Mouse (Mus musculus): Measurements from ENCODE around the gene Retreg3. TPM values are rescaled to one million over a fixed set of nuclear protein-coding genes. Genes with fewer than 3 reads are reported as not detected.
"Not testable (repeated sequence)": the region's sequence is repeated elsewhere in the genome, so short reads cannot be mapped to it uniquely, and the experiment has no call there.

The Retreg3 gene
- polyA plus RNA-seq, 1 experiment from 2014 or later, result 28.5 TPM

- Histone ChIP-seq H3K4me1 (replicated peaks) (no peaks in the 10 kb centered on the region), H3K9ac (replicated peaks) (no peak overlapping the region), H3K9me3 (peaks cover 4% of the 10 kb centered on the region; the same call in 1 of the 2 replicates), H3K4me2 (replicated peaks) (no peak overlapping the region), H3K36me3 (peaks cover 21% of the 10 kb centered on the region), H3K27ac (no peak overlapping the region), H3K27me3 (no peaks in the 10 kb centered on the region), H3K4me3 (replicated peaks) (no peak overlapping the region)
- WGBS, result 55% methylated on average over 18 of the region's 18 CpGs
- ATAC-seq, result no peak
Measured at GRCm38 (mm10) chr11:101130056-101130756, 10.5 kb upstream of the Retreg3 start.

GRCm38 (mm10) chr11:101128996-101129577 lies 9.4 kb upstream of the Retreg3 start:
- Histone ChIP-seq H3K4me1 (replicated peaks) (no peaks in the 10 kb centered on the region), H3K27me3 (no peaks in the 10 kb centered on the region), H3K36me3 (peaks cover 30% of the 10 kb centered on the region), H3K9me3 (peaks cover 4% of the 10 kb centered on the region; the same call in 1 of the 2 replicates), H3K4me2 (replicated peaks) (no peak overlapping the region), H3K4me3 (replicated peaks) (no peak overlapping the region), H3K9ac (replicated peaks) (no peak overlapping the region), H3K27ac (no peak overlapping the region)
- 90% methylated on average over 11 of the region's 11 CpGs for WGBS
- ATAC-seq, result no peak

DNA sequence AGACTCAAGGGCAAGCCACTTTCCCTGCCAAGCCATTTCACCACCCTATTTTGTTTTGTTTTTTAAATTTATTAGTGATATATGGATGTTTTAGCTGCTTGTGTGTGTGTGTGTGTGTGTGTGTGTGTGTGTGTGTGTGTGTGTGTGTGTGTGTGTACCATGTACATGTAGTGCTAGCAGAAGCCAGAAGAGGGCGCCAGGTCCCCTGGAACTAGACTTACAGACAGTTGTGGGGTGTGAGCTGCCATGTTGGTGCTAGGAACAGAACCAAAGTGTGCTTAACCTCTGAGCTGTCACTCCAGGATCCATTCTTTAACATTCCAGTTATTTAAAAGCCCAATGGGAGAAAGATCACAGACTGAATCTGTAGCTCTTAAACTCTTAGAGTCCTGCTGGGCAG lies 7.4 kb upstream of the Retreg3 start:
- Histone ChIP-seq H3K4me3 (replicated peaks) (no peak overlapping the region), H3K27me3 (no peaks in the 10 kb centered on the region), H3K4me2 (replicated peaks) (no peak overlapping the region), H3K4me1 (replicated peaks) (no peaks in the 10 kb centered on the region), H3K9me3 (peaks cover 4% of the 10 kb centered on the region; the same call in 1 of the 2 replicates), H3K36me3 (peaks cover 49% of the 10 kb centered on the region), H3K27ac (no peak overlapping the region), H3K9ac (replicated peaks) (no peak overlapping the region)
- ATAC-seq, result no peak
- 100% methylated on average over 1 of the region's 1 CpGs for WGBS

- not testable (repeated sequence) for H3K4me3 ChIP-seq (replicated peaks); H3K9ac ChIP-seq (replicated peaks); H3K27ac ChIP-seq; ATAC-seq; H3K9me3 ChIP-seq; H3K4me2 ChIP-seq (replicated peaks); H3K27me3 ChIP-seq
- WGBS, result 100% methylated on average over 9 of the region's 9 CpGs
- peaks cover 13% of the 10 kb centered on the region for H3K4me1 ChIP-seq (replicated peaks)
- H3K36me3 ChIP-seq, result peaks cover 54% of the 10 kb centered on the region
Measured at GRCm38 (mm10) chr11:101125008-101125407, 5.3 kb upstream of the Retreg3 start.

DNA sequence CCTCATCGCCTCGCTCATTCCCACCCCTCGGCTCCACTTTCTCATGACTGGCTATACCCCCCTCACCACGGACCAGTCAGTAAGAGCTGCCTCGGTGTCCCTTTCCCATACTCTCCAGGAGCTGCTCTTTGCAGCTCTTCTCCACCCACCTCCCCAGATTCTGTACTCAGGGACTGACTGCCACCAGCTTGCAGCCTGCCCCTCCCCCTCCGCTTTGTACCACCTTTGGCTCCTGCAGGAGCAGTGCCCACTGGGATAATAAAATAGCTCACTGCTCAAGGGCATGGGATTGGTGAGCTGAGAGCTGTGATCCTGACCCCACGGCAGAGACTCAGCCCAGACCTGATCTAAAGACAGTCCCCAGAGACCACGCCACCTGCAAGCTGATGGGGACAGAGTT lies 4.8 kb upstream of the Retreg3 start:
- H3K27me3 ChIP-seq; H3K4me2 ChIP-seq (replicated peaks); H3K4me3 ChIP-seq (replicated peaks); H3K9me3 ChIP-seq; H3K27ac ChIP-seq; H3K9ac ChIP-seq (replicated peaks); ATAC-seq: not testable (repeated sequence)
- 98% methylated on average over 8 of the region's 8 CpGs for WGBS
- H3K4me1 ChIP-seq (replicated peaks), result peaks cover 13% of the 10 kb centered on the region
- peaks cover 54% of the 10 kb centered on the region for H3K36me3 ChIP-seq

GRCm38 (mm10) chr11:101120545-101121188 lies 974 bp upstream of the Retreg3 start:
- ATAC-seq, result no peak
- Histone ChIP-seq H3K27me3 (no peaks in the 10 kb centered on the region), H3K4me2 (replicated peaks) (peak overlapping the region; percentile 97), H3K9me3 (no peaks in the 10 kb centered on the region), H3K9ac (replicated peaks) (peak overlapping the region; percentile 90), H3K27ac (peak overlapping the region; percentile 92), H3K4me1 (replicated peaks) (peaks cover 42% of the 10 kb centered on the region), H3K36me3 (peaks cover 41% of the 10 kb centered on the region), H3K4me3 (replicated peaks) (peak overlapping the region; percentile 90)
- 24% methylated on average over 19 of the region's 19 CpGs for WGBS

- Histone ChIP-seq H3K4me1 (replicated peaks) (peaks cover 52% of the 10 kb centered on the region), H3K9me3 (no peaks in the 10 kb centered on the region), H3K4me2 (replicated peaks) (peak overlapping the region; percentile 98), H3K36me3 (peaks cover 27% of the 10 kb centered on the region), H3K9ac (replicated peaks) (peak overlapping the region; percentile 98), H3K27ac (peak overlapping the region; percentile 92), H3K4me3 (replicated peaks) (peak overlapping the region; percentile 90), H3K27me3 (no peaks in the 10 kb centered on the region)
- under 1% methylated on average over 39 of the region's 39 CpGs for WGBS
- ATAC-seq, result peak; percentile 87
Measured at GRCm38 (mm10) chr11:101119131-101119760, 447 bp downstream of the Retreg3 start.

- H3K4me1 ChIP-seq (replicated peaks), result peaks cover 52% of the 10 kb centered on the region
- no peak for ATAC-seq
Measured at GRCm38 (mm10) chr11:101118105-101118504, 1.6 kb downstream of the Retreg3 start.

DNA sequence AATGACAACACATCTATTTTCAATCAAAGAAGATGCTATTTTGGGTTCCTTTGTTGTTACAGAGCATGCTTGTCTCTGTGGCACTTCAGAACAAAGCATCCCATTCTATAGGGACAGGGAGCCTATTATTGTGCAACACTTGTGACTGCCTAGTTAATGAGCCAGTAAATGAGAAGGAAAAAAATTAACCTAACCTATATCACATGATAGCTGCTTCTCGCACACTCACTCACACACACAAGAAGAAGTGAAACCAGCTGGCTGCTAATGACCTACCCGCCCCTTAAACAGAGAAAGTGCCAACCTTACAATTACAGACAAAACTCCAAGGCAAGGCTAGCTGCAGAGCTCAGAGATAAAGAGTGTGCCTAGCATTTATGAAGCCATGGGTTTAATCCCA lies 4.1 kb downstream of the Retreg3 start:
- H3K27ac ChIP-seq, result peak overlapping the region; percentile 51; the same call in 1 of the 2 replicates
- no peak for ATAC-seq
- H3K4me2 ChIP-seq (replicated peaks), result no peak overlapping the region
- H3K9ac ChIP-seq (replicated peaks), result 0 out of 2 replicates have a peak overlapping the region, but pooled peaks have one; percentile 23
- H3K36me3 ChIP-seq, result peaks cover 4% of the 10 kb centered on the region; the same call in 1 of the 2 replicates
- no peaks in the 10 kb centered on the region for H3K9me3 ChIP-seq
- peaks cover 42% of the 10 kb centered on the region for H3K4me1 ChIP-seq (replicated peaks)
- 68% methylated on average over 2 of the region's 2 CpGs for WGBS
- H3K27me3 ChIP-seq, result no peaks in the 10 kb centered on the region
- no peak overlapping the region for H3K4me3 ChIP-seq (replicated peaks)

More at GRCm38 (mm10) chr11:101118105-101118504, 1.6 kb downstream of the Retreg3 start:
- WGBS, result 67% methylated on average over 4 of the region's 4 CpGs
- Histone ChIP-seq H3K4me2 (replicated peaks) (peak overlapping the region; percentile 98), H3K27ac (no peak overlapping the region), H3K27me3 (no peaks in the 10 kb centered on the region), H3K9me3 (no peaks in the 10 kb centered on the region), H3K4me3 (replicated peaks) (peak overlapping the region; percentile 90), H3K36me3 (peaks cover 17% of the 10 kb centered on the region), H3K9ac (replicated peaks) (peak overlapping the region; percentile 98)

GRCm38 (mm10) chr11:101112186-101112585 lies 7.5 kb downstream of the Retreg3 start:
- no peak for ATAC-seq
- Histone ChIP-seq H3K4me2 (replicated peaks) (no peak overlapping the region), H3K9ac (replicated peaks) (no peak overlapping the region), H3K9me3 (no peaks in the 10 kb centered on the region), H3K36me3 (peaks cover 4% of the 10 kb centered on the region; the same call in 1 of the 2 replicates), H3K4me1 (replicated peaks) (peaks cover 21% of the 10 kb centered on the region), H3K4me3 (replicated peaks) (no peak overlapping the region), H3K27ac (no peak overlapping the region), H3K27me3 (no peaks in the 10 kb centered on the region)
- WGBS, result 95% methylated on average over 3 of the region's 3 CpGs

DNA sequence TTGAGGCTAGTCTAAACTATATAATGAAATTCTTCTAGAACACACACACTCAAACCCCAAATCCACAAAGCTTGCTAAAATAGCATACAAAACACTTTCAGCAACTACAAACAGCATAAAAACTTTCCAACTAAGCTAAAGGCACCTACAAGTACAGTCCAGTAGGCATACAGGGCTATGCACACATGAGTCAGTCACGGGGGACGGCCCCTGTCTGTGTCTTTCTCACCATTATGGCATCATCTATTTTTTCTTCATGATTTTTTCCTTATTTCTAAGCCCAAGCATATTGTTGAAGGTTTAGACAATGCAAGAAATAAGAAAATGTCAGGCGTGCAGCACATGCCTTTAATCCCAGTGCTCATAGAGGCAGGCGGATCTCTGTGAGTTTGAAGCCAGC lies 8.5 kb downstream of the Retreg3 start:
- H3K4me2 ChIP-seq (replicated peaks), result no peak overlapping the region
- no peaks in the 10 kb centered on the region for H3K9me3 ChIP-seq
- no peaks in the 10 kb centered on the region for H3K36me3 ChIP-seq
- peaks cover 17% of the 10 kb centered on the region for H3K4me1 ChIP-seq (replicated peaks)
- H3K9ac ChIP-seq (replicated peaks), result no peak overlapping the region
- H3K27ac ChIP-seq, result no peak overlapping the region
- no peaks in the 10 kb centered on the region for H3K27me3 ChIP-seq
- 92% methylated on average over 4 of the region's 4 CpGs for WGBS
- H3K4me3 ChIP-seq (replicated peaks), result no peak overlapping the region
- ATAC-seq, result no peak

GRCm38 (mm10) chr11:101110708-101111107 lies 9.0 kb downstream of the Retreg3 start:
- Histone ChIP-seq H3K4me2 (replicated peaks) (no peak overlapping the region), H3K36me3 (peaks cover 2% of the 10 kb centered on the region; the same call in 1 of the 2 replicates), H3K9me3 (no peaks in the 10 kb centered on the region), H3K9ac (replicated peaks) (peak overlapping the region; percentile 48; the same call in 1 of the 2 replicates), H3K4me1 (replicated peaks) (peaks cover 12% of the 10 kb centered on the region), H3K4me3 (replicated peaks) (no peak overlapping the region), H3K27ac (no peak overlapping the region), H3K27me3 (no peaks in the 10 kb centered on the region)
- no peak for ATAC-seq
- 79% methylated on average over 5 of the region's 5 CpGs for WGBS
